Mouse (Mus musculus) R1 (cell line): Measurements from ENCODE around the gene Cep112.
"Not testable (repeated sequence)": the region's sequence is repeated elsewhere in the genome, so short reads cannot be mapped to it uniquely, and the experiment has no call there.

Experiments
- DNase-seq: peaks from one replicate; pipeline ENCODE4 v3.0.0-alpha.2; 2018; ENCODE audit warnings: low read depth, low spot score

The Cep112 gene

GRCm38 (mm10) chr11:108798398-108798797, 373.4 kb downstream of the Cep112 start:
- no peak for DNase-seq

- DNase-seq, result no peak
These were observed 374.7 kb downstream of the Cep112 start for GRCm38 (mm10) chr11:108799695-108800094.

GRCm38 (mm10) chr11:108804030-108804429, 379.0 kb downstream of the Cep112 start:
- DNase-seq, result no peak

GRCm38 (mm10) chr11:108805947-108806346, 381.0 kb downstream of the Cep112 start:
- no peak for DNase-seq

- no peak for DNase-seq
These were observed 384.6 kb downstream of the Cep112 start for GRCm38 (mm10) chr11:108809626-108810025.

GRCm38 (mm10) chr11:108821771-108822170, 396.8 kb downstream of the Cep112 start:
- no peak for DNase-seq

- no peak for DNase-seq
These were observed 397.3 kb downstream of the Cep112 start for GRCm38 (mm10) chr11:108822257-108822656.

GRCm38 (mm10) chr11:108827321-108827720, 402.3 kb downstream of the Cep112 start:
- DNase-seq, result no peak

GRCm38 (mm10) chr11:108828374-108829025, 403.5 kb downstream of the Cep112 start:
- no peak for DNase-seq

- no peak for DNase-seq
These were observed 411.7 kb downstream of the Cep112 start for GRCm38 (mm10) chr11:108836706-108837105.

GRCm38 (mm10) chr11:108840195-108840594, 415.2 kb downstream of the Cep112 start:
- DNase-seq, result no peak

GRCm38 (mm10) chr11:108842765-108843164, 417.8 kb downstream of the Cep112 start:
- no peak for DNase-seq

GRCm38 (mm10) chr11:108845971-108846370, 421.0 kb downstream of the Cep112 start:
- no peak for DNase-seq

- no peak for DNase-seq
These were observed 421.5 kb downstream of the Cep112 start for GRCm38 (mm10) chr11:108846479-108846878.

GRCm38 (mm10) chr11:108851771-108852170, 426.8 kb downstream of the Cep112 start:
- DNase-seq, result no peak

- DNase-seq, result no peak
These were observed 432.3 kb downstream of the Cep112 start for GRCm38 (mm10) chr11:108857254-108857653.

GRCm38 (mm10) chr11:108857678-108858338, 432.8 kb downstream of the Cep112 start:
- DNase-seq, result peak; percentile 71

GRCm38 (mm10) chr11:108858339-108858804, 433.4 kb downstream of the Cep112 start:
- no peak for DNase-seq

GRCm38 (mm10) chr11:108858846-108859245, 433.9 kb downstream of the Cep112 start:
- no peak for DNase-seq

GRCm38 (mm10) chr11:108862360-108862759, 437.4 kb downstream of the Cep112 start:
- no peak for DNase-seq

- no peak for DNase-seq
These were observed 440.8 kb downstream of the Cep112 start for GRCm38 (mm10) chr11:108865746-108866145.

- no peak for DNase-seq
These were observed 442.5 kb downstream of the Cep112 start for GRCm38 (mm10) chr11:108867538-108867937.

- DNase-seq, result not testable (repeated sequence)
These were observed 446.3 kb downstream of the Cep112 start for GRCm38 (mm10) chr11:108871284-108871683.
